Mouse (Mus musculus) E14TG2a.4 (cell line): ENCODE data around the gene Cldn11.

Experiments
- CTCF ChIP-seq: conservative IDR thresholded peaks from 2 replicates; pipeline ENCODE4 v1.5.1; 2014; ENCODE audit warnings: low read length
- NANOG ChIP-seq: IDR thresholded peaks from 2 replicates; pipeline ENCODE4 v1.6.1; 2014; ENCODE audit warnings: borderline replicate concordance, low read length, mixed read lengths
- POU5F1 ChIP-seq: IDR thresholded peaks from 2 replicates; pipeline ENCODE4 v1.6.1; 2014; ENCODE audit warnings: low read length, borderline replicate concordance

GRCm38 (mm10) chr3:31107674-31108073, 42.0 kb upstream of the Cldn11 start:
- TF ChIP-seq CTCF: no peak
- no peak for TF ChIP-seq POU5F1
- no peak for TF ChIP-seq NANOG
